Mouse (Mus musculus) cerebellum, postnatal 25 days (tissue): ENCODE data around the gene Olfr1312.
"Not testable (repeated sequence)": the region's sequence is repeated elsewhere in the genome, so short reads cannot be mapped to it uniquely, and the experiment has no call there.

ENCODE experiments used
- DNase-seq, 2 experiments: peaks; one replicate each; pipeline ENCODE4 v3.0.0; 2021; ENCODE audit warnings: mixed read lengths in 2 of 2

Olfr1312 gene

DNA sequence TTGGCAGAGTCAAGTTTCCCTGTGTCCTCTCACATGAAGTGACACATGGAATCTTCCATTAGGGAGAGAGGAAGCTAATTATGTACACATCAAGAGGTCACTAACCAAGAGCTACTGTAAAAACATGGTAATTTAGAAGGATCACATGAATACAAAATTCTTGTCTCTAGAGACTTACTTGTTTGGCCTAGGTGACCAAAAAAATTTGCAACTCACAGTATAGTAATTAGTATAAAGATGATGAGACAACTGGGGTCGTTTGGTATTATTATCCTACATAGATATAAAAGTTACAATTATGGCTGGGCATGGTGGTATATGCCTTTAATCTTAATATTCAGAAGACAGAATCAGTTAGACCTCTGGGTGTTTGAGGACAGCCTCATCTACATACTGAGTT lies at the start of gene Olfr1312:
Gene Olfr1312 (minus strand): TSS at position 101 of the 400 bp plus-strand sequence.
- DNase-seq = no peak

DNA sequence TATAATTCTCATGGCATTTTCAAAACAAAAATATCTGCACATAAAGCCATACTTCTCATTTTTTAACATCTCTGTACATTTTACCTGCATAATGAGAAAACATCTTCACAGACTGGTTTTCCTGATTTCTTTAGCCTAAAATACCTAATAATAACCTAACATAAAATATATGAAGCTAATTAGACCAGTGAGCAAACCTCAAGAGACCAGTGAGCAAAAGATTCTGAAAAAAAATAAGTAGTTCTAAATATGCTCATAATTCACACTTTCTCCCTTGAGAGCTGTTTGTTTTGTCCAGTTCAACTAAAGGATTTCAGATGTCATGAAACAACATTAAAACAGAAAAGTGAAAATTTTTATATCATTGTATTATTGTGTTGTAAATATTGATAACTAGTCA lies 46.6 kb upstream of the Olfr1312 start, which contains the start of gene Olfr1314:
Gene Olfr1314 (minus strand): TSS at position 101 of the 400 bp plus-strand sequence.
- DNase-seq = no peak

DNA sequence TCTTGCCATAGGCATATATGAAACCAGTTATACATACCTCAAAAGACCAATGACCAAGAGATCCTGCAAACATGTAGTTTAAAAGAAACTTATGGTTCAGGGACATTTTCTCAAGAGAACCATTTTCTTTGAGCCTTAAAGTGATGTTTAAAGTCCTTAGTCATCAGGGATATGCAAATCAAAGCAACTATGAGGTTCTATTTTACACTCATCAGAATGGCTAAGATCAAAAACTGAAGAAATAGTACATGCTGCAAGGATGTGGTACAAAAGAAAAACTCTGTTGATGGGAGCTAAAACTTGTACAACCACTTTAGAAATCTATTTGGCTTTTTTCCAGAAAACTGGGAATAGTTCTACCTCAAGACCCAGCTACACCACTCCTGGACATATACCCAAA lies 27.7 kb upstream of the Olfr1312 start, which contains the start of gene Olfr1313:
Gene Olfr1313 (minus strand): TSS at position 101 of the 400 bp plus-strand sequence.
- no peak for DNase-seq

DNA sequence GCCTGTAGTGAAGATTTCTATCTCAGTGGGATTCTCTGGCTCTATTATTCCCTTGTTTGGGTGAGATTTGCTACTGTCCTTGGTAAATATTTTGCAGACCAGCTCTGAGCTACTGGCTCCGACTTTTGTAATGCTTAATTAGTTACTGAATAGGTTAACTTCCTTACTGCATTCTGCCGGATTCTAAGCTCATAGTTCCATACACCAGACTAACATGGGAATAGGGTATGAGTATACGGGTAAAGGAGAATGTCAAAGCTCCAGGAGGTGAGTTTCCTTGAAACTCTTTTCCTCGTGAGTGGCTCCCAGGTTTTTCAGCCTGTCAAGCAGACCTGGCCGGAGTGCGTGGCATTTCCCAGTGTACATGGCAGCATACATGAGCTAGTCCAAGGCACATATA lies 23.1 kb downstream of the Olfr1312 start:
- not testable (repeated sequence) for DNase-seq

DNA sequence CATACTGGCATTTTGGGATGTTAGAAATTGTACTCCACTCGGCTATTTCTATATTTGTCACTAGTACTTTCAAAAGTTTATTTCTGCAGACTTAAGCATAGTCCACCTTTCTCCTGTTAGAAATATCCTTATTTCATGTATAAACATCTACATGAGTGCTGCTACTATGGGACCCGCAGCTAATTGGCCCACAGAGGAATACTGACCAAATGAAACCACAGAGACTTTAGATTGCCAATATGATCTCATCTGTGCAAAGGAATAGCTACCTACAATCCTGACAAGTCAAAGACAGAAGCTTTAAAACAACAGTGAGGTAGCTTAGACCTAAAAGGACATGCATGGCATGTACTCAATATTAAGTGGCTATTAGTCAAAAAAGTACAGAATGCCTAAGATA lies 25.7 kb downstream of the Olfr1312 start, which contains the start of gene Olfr1311:
Gene Olfr1311 (minus strand): TSS at position 101 of the 400 bp plus-strand sequence.
- no peak for DNase-seq

DNA sequence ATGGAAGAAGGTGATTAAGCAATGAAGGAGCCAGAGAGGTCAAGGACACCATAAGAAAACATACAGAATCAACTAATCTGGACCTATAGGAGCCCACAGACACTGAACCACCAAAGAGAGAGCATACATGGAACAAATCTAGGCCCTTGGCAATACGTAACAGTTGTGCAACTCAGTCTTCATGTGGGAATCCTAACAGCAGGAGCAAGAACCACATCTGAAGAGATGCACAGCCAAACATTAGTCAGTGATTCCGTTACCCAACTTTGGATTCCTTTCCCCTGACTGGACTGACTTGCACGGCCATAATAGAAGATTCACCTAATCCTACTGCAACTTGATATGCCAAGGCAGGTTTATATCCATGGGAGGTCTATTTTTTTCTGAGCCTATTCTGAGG lies 35.1 kb downstream of the Olfr1312 start:
- DNase-seq = no peak

DNA sequence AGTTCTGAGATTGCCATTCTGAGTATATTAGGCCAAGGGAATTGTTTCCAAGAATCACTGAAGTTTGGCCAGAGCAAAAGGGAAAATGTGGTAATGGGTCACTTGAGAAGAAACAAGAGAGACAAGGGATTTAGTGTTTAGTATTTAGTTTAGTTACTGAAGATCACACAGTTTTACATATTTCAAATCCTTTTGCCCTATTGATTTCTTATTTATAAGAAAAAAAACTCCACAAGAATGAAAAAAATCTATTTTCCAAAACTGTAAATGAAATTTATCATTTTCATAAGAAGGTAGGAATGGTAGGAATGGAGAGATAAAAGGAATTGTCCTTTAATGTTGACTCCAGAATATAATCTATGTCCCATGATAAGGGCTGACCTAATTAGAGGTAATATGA lies 37.4 kb downstream of the Olfr1312 start, which contains the start of gene Olfr1310:
Gene Olfr1310 (minus strand): TSS at position 101 of the 400 bp plus-strand sequence.
- no peak for DNase-seq

DNA sequence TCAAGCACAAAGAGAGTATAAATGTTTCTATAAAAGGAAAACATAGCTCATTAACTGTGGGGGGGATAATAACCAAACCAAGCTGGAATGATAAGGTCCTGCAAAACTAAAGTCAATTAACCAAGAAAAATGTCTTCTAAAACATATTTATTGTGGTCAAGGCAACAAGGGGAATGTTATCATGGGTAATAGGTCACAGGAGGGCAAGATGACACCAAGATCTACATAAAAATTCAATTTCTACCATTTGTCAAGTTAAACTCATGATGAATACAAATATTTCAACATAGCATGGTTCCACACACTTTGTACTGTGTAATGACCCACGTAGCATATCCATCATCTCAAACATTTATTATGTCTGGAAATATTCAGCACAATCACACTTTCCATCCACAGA lies 59.9 kb downstream of the Olfr1312 start, which contains the start of gene Olfr1309:
Gene Olfr1309 (minus strand): TSS at position 101 of the 400 bp plus-strand sequence.
- DNase-seq = no peak
